Mouse (Mus musculus): ENCODE measurements at regions not wholly inside any gene's neighbourhood (a gene's known extent, or its start where the extent isn't known, plus 50 kb on each side); places are given as distances from the start of the nearest gene placed in this dataset.
A peak's percentile ranks its signal among the peaks of the same experiment; 100 is the strongest.

- Histone ChIP-seq H3K4me3 (no peak overlapping the region), H3K9ac (no peak overlapping the region), H3K4me2 (no peak overlapping the region), H3K36me3 (replicated peaks) (no peaks in the 10 kb centered on the region), H3K27ac (no peak overlapping the region), H3K4me1 (no peaks in the 10 kb centered on the region), H3K9me3 (no peaks in the 10 kb centered on the region), H3K27me3 (replicated peaks) (no peaks in the 10 kb centered on the region)
- 91% methylated on average over 6 of the region's 6 CpGs for WGBS
- no peak for ATAC-seq (replicated peaks)
Measured at GRCm38 (mm10) chr10:124945257-124945656, 444.0 kb downstream of the Slc16a7 start.

- no peaks in the 10 kb centered on the region for H3K4me1 ChIP-seq
- ATAC-seq (replicated peaks), result no peak
- no peak overlapping the region for H3K9ac ChIP-seq
- no peaks in the 10 kb centered on the region for H3K36me3 ChIP-seq (replicated peaks)
- 58% methylated on average over 12 of the region's 12 CpGs for WGBS
- H3K27me3 ChIP-seq (replicated peaks), result no peaks in the 10 kb centered on the region
- no peak overlapping the region for H3K27ac ChIP-seq
- H3K4me3 ChIP-seq, result no peak overlapping the region
- no peak overlapping the region for H3K4me2 ChIP-seq
- no peaks in the 10 kb centered on the region for H3K9me3 ChIP-seq
Measured at GRCm38 (mm10) chr10:124942214-124942613, 447.1 kb downstream of the Slc16a7 start.

- no peak overlapping the region for H3K4me2 ChIP-seq
- no peak for ATAC-seq (replicated peaks)
- no peak overlapping the region for H3K9ac ChIP-seq
- H3K4me3 ChIP-seq, result no peak overlapping the region
- H3K9me3 ChIP-seq, result no peaks in the 10 kb centered on the region
- H3K27me3 ChIP-seq (replicated peaks), result no peaks in the 10 kb centered on the region
- no peaks in the 10 kb centered on the region for H3K36me3 ChIP-seq (replicated peaks)
- no peaks in the 10 kb centered on the region for H3K4me1 ChIP-seq
- 69% methylated on average over 2 of the region's 2 CpGs for WGBS
- no peak overlapping the region for H3K27ac ChIP-seq
Measured at GRCm38 (mm10) chr10:124927218-124927617, 462.0 kb downstream of the Slc16a7 start.

GRCm38 (mm10) chr10:124900044-124900443 is 489.2 kb downstream of the Slc16a7 start:
- Histone ChIP-seq H3K9ac (no peak overlapping the region), H3K27ac (no peak overlapping the region), H3K27me3 (replicated peaks) (no peaks in the 10 kb centered on the region), H3K9me3 (no peaks in the 10 kb centered on the region), H3K4me3 (no peak overlapping the region), H3K4me2 (no peak overlapping the region), H3K36me3 (replicated peaks) (no peaks in the 10 kb centered on the region), H3K4me1 (no peaks in the 10 kb centered on the region)
- ATAC-seq (replicated peaks), result no peak
- WGBS, result 89% methylated on average over 12 of the region's 12 CpGs

- Histone ChIP-seq H3K36me3 (replicated peaks) (no peaks in the 10 kb centered on the region), H3K27ac (no peak overlapping the region), H3K9ac (no peak overlapping the region), H3K4me1 (no peaks in the 10 kb centered on the region), H3K9me3 (no peaks in the 10 kb centered on the region), H3K27me3 (replicated peaks) (no peaks in the 10 kb centered on the region), H3K4me2 (no peak overlapping the region), H3K4me3 (no peak overlapping the region)
- ATAC-seq (replicated peaks), result no peak
Measured at GRCm38 (mm10) chr10:124878525-124878924, 510.7 kb downstream of the Slc16a7 start.

GRCm38 (mm10) chr10:124877706-124878105 is 511.6 kb downstream of the Slc16a7 start:
- no peaks in the 10 kb centered on the region for H3K27me3 ChIP-seq (replicated peaks)
- WGBS, result 91% methylated on average over 2 of the region's 2 CpGs
- H3K4me1 ChIP-seq, result no peaks in the 10 kb centered on the region
- H3K36me3 ChIP-seq (replicated peaks), result no peaks in the 10 kb centered on the region
- H3K27ac ChIP-seq, result no peak overlapping the region
- H3K4me3 ChIP-seq, result no peak overlapping the region
- H3K9ac ChIP-seq, result no peak overlapping the region
- no peak for ATAC-seq (replicated peaks)
- no peaks in the 10 kb centered on the region for H3K9me3 ChIP-seq
- H3K4me2 ChIP-seq, result no peak overlapping the region

GRCm38 (mm10) chr10:124872211-124872610 is 517.1 kb downstream of the Slc16a7 start:
- Histone ChIP-seq H3K36me3 (replicated peaks) (no peaks in the 10 kb centered on the region), H3K4me1 (no peaks in the 10 kb centered on the region), H3K4me2 (no peak overlapping the region), H3K4me3 (no peak overlapping the region), H3K27ac (no peak overlapping the region), H3K9me3 (no peaks in the 10 kb centered on the region), H3K27me3 (replicated peaks) (no peaks in the 10 kb centered on the region), H3K9ac (no peak overlapping the region)
- ATAC-seq (replicated peaks), result no peak
- 75% methylated on average over 2 of the region's 2 CpGs for WGBS

- whole genome bisulfite sequencing, result 83% methylated on average over 8 of the region's 8 CpGs
- Histone ChIP-seq H3K4me2 (no peak overlapping the region), H3K9me3 (no peaks in the 10 kb centered on the region), H3K27ac (no peak overlapping the region), H3K4me1 (no peaks in the 10 kb centered on the region), H3K36me3 (replicated peaks) (no peaks in the 10 kb centered on the region), H3K4me3 (no peak overlapping the region), H3K27me3 (replicated peaks) (no peaks in the 10 kb centered on the region), H3K9ac (no peak overlapping the region)
- ATAC-seq (replicated peaks), result no peak
Measured at GRCm38 (mm10) chr10:124842546-124843113, 546.6 kb downstream of the Slc16a7 start.

- ATAC-seq (replicated peaks), result no peak
Measured at GRCm38 (mm10) chr10:124833930-124834329, 555.3 kb downstream of the Slc16a7 start.

GRCm38 (mm10) chr10:124803997-124804614 is 585.2 kb downstream of the Slc16a7 start:
- H3K4me1 ChIP-seq, result no peaks in the 10 kb centered on the region
- 0 out of 2 replicates have a peak, but pooled peaks have one; percentile 33 for ATAC-seq (replicated peaks)

More at GRCm38 (mm10) chr10:124833930-124834329, 555.3 kb downstream of the Slc16a7 start:
- no peaks in the 10 kb centered on the region for H3K9me3 ChIP-seq
- H3K4me3 ChIP-seq, result no peak overlapping the region
- H3K27me3 ChIP-seq (replicated peaks), result no peaks in the 10 kb centered on the region
- WGBS, result 48% methylated on average over 4 of the region's 4 CpGs
- 0 out of 2 replicates have a peak, but pooled peaks cover 2% of the 10 kb centered on the region for H3K4me1 ChIP-seq
- H3K36me3 ChIP-seq (replicated peaks), result no peaks in the 10 kb centered on the region
- H3K9ac ChIP-seq, result no peak overlapping the region
- H3K27ac ChIP-seq, result no peak overlapping the region
- H3K4me2 ChIP-seq, result no peak overlapping the region

More at GRCm38 (mm10) chr10:124803997-124804614, 585.2 kb downstream of the Slc16a7 start:
- WGBS, result 46% methylated on average over 3 of the region's 3 CpGs
- H3K27ac ChIP-seq, result no peak overlapping the region
- H3K9me3 ChIP-seq, result no peaks in the 10 kb centered on the region
- H3K36me3 ChIP-seq (replicated peaks), result no peaks in the 10 kb centered on the region
- H3K9ac ChIP-seq, result no peak overlapping the region
- no peak overlapping the region for H3K4me3 ChIP-seq
- no peak overlapping the region for H3K4me2 ChIP-seq
- no peaks in the 10 kb centered on the region for H3K27me3 ChIP-seq (replicated peaks)
